Mouse (Mus musculus) testis, adult 2 months (tissue): ENCODE measurements around the gene Ccl9. TPM values are rescaled to one million over a fixed set of nuclear protein-coding genes. Genes with fewer than 3 reads are reported as not detected.

Experiments used
- H3K27ac ChIP-seq: fragments of 200-500 bp; 2 replicates; pipeline ENCODE4 v1.5.1; 2012; ENCODE audit warnings: low read depth, low read length; ENCODE audit not compliant: control insufficient read depth, insufficient read depth
- H3K27me3 ChIP-seq: fragments of 200-500 bp; 2 replicates; pipeline ENCODE4 v1.6.1; 2012; ENCODE audit warnings: mild to moderate bottlenecking, low read length, moderate library complexity; ENCODE audit not compliant: control insufficient read depth, insufficient read depth
- H3K36me3 ChIP-seq: fragments of 200-500 bp; 2 replicates; pipeline ENCODE4 v1.6.1; 2012; ENCODE audit warnings: mild to moderate bottlenecking, low read length; ENCODE audit not compliant: control insufficient read depth, insufficient read depth
- H3K4me1 ChIP-seq: fragments of 200-500 bp; 2 replicates; pipeline ENCODE4 v1.6.1; 2012; ENCODE audit warnings: low read length; ENCODE audit not compliant: control insufficient read depth, insufficient read depth
- H3K4me3 ChIP-seq: fragments of 200-500 bp; 2 replicates; pipeline ENCODE4 v1.5.1; 2012; ENCODE audit warnings: low read depth, mild to moderate bottlenecking, low read length, moderate library complexity, mixed read lengths; ENCODE audit not compliant: control insufficient read depth
- CTCF ChIP-seq: fragments of 200-500 bp; IDR thresholded peaks from 2 replicates; pipeline ENCODE4 v1.5.1; 2012; ENCODE audit warnings: low read depth, mild to moderate bottlenecking, inconsistent platforms, low read length, moderate library complexity; ENCODE audit not compliant: control insufficient read depth, insufficient read depth, insufficient replicate concordance
- POLR2A ChIP-seq: fragments of 200-500 bp; IDR thresholded peaks from 2 replicates; pipeline ENCODE4 v1.6.1; 2012; ENCODE audit warnings: low read depth, mild to moderate bottlenecking, inconsistent platforms, low read length, moderate library complexity; ENCODE audit not compliant: control insufficient read depth
- polyA plus RNA-seq: library from polyadenylated mRNA; depleted of rRNA; stranded (reverse); fragments of >200 nt; gene quantifications from 2 replicates; pipeline ENCODE4 v1.2.3, GENCODE M21; 2012

Ccl9 gene
- polyA plus RNA-seq, 1 experiment = 0.14 TPM

GRCm38 (mm10) chr11:83576927-83577555 lies 1.4 kb downstream of the Ccl9 start:
- no peak overlapping the region for H3K4me3 ChIP-seq
- H3K27ac ChIP-seq = no peak overlapping the region
- no peaks in the 10 kb centered on the region for H3K27me3 ChIP-seq
- H3K36me3 ChIP-seq = no peaks in the 10 kb centered on the region
- TF ChIP-seq POLR2A (no peak), CTCF (no peak)
- H3K4me1 ChIP-seq = peaks cover 4% of the 10 kb centered on the region; the same call in 1 of the 2 replicates

DNA sequence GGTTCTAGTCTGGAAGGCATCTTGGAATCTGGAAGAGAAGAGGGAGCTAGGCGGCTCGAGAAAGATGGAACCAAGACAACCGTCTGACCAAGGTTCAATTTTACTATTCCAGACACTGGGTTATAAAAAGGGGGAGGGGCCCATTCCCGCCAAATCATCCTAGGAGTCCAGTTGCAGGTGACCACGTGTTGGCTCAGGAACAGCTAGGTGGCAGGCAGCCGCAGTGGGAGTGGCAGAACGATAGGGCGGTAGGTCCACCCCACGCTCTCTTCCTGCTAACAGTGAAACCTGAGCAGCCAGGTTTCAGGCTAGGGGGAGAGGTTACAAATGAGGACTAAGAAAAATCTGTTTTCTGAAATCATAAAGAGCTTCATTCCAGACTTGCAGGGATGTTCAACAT lies 5.6 kb downstream of the Ccl9 start:
- no peaks in the 10 kb centered on the region for H3K27me3 ChIP-seq
- no peak overlapping the region for H3K4me3 ChIP-seq
- no peak overlapping the region for H3K27ac ChIP-seq
- TF ChIP-seq POLR2A (no peak), CTCF (no peak)
- H3K4me1 ChIP-seq = peaks cover 4% of the 10 kb centered on the region; the same call in 1 of the 2 replicates
- no peaks in the 10 kb centered on the region for H3K36me3 ChIP-seq

DNA sequence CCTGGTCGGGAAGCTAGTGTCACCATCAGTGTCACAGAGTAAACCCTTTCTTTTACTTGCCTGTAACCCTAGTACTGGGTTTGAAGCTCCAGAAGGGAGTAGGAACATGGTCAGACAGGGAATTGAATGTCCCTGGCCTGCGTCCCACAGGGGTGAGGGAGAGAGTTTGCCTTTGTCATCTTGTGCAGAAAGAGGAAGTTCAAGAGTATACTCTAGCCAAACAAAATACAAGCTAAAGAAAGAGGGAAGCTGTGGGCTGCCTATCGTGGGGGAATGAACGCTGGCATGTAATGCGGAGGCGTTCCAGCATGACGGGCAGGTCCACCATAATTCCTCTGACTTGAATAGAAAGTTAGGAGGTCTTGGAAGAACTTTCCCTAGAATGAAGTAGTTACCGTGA lies 6.2 kb downstream of the Ccl9 start:
- TF ChIP-seq CTCF (no peak), POLR2A (no peak)
- Histone ChIP-seq H3K36me3 (no peaks in the 10 kb centered on the region), H3K27me3 (no peaks in the 10 kb centered on the region), H3K27ac (no peak overlapping the region), H3K4me1 (peaks cover 4% of the 10 kb centered on the region; the same call in 1 of the 2 replicates), H3K4me3 (no peak overlapping the region)

- H3K4me3 ChIP-seq = no peak overlapping the region
- peaks cover 6% of the 10 kb centered on the region; the same call in 1 of the 2 replicates for H3K4me1 ChIP-seq
- no peak overlapping the region for H3K27ac ChIP-seq
- H3K36me3 ChIP-seq = no peaks in the 10 kb centered on the region
- H3K27me3 ChIP-seq = no peaks in the 10 kb centered on the region
- TF ChIP-seq POLR2A = no peak
- no peak for TF ChIP-seq CTCF
Observed at GRCm38 (mm10) chr11:83570189-83570588, 8.2 kb downstream of the Ccl9 start.

GRCm38 (mm10) chr11:83569249-83569648 lies 9.2 kb downstream of the Ccl9 start:
- Histone ChIP-seq H3K4me3 (no peak overlapping the region), H3K36me3 (no peaks in the 10 kb centered on the region), H3K27ac (no peak overlapping the region), H3K27me3 (no peaks in the 10 kb centered on the region), H3K4me1 (peaks cover 6% of the 10 kb centered on the region; the same call in 1 of the 2 replicates)
- no peak for TF ChIP-seq CTCF
- TF ChIP-seq POLR2A = no peak

GRCm38 (mm10) chr11:83568786-83569185 lies 9.7 kb downstream of the Ccl9 start:
- Histone ChIP-seq H3K27ac (no peak overlapping the region), H3K36me3 (no peaks in the 10 kb centered on the region), H3K4me3 (no peak overlapping the region), H3K27me3 (no peaks in the 10 kb centered on the region), H3K4me1 (peaks cover 6% of the 10 kb centered on the region; the same call in 1 of the 2 replicates)
- no peak for TF ChIP-seq CTCF
- no peak for TF ChIP-seq POLR2A

DNA sequence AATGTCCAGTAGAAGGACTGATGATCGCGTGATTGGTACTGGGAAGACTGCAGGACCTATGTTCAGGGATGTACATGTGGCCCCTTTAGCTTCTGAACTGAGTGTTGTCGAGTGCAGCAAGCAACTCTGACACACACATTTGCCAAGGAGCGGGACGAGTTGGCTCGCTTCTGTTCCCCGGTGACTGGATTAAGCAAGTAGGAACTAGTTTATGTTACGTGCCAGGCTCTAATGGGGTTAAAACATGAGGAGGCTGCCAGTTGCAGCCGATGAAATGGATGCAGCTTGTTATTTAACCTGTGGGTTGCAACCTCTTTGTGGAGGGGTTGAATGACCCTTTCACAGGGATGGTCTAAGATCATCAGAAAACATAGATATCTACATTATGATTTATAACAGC lies 10.4 kb downstream of the Ccl9 start:
- no peaks in the 10 kb centered on the region for H3K36me3 ChIP-seq
- no peak overlapping the region for H3K4me3 ChIP-seq
- H3K4me1 ChIP-seq = peaks cover 6% of the 10 kb centered on the region; the same call in 1 of the 2 replicates
- H3K27ac ChIP-seq = no peak overlapping the region
- TF ChIP-seq POLR2A (no peak), CTCF (no peak)
- H3K27me3 ChIP-seq = no peaks in the 10 kb centered on the region

DNA sequence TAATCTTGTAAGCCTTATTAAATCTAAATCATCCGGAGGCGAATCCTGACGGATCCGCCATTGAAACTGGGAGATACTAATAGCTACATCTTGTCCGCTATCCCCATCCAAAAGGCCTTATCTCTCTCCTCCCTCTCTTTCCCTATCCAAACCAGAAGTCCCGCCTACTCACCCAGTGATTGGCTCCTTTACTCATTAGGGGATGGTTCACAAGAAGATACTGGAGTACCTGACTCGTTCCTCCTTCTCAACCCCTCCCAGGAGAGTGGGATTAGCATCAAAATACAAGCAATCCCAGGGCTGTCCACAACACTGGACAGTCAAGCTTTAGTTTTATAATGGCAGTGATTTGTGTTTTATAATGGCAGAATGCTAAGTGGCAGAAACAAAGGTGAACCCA lies 11.1 kb downstream of the Ccl9 start:
- TF ChIP-seq CTCF = no peak
- no peak for TF ChIP-seq POLR2A
- H3K27ac ChIP-seq = no peak overlapping the region
- no peak overlapping the region for H3K4me3 ChIP-seq

More for the DNA sequence above, 11.1 kb downstream of the Ccl9 start:
- Histone ChIP-seq H3K27me3 (no peaks in the 10 kb centered on the region), H3K4me1 (peaks cover 2% of the 10 kb centered on the region; the same call in 1 of the 2 replicates), H3K36me3 (no peaks in the 10 kb centered on the region)
